Mouse (Mus musculus) ES-E14 (cell line): ENCODE measurements around the gene Lipf.

Experiments used
- CHD2 ChIP-seq: IDR thresholded peaks from 2 replicates; pipeline ENCODE4 v1.6.1; 2014; ENCODE audit warnings: mild to moderate bottlenecking, low read depth, low read length, inconsistent platforms
- HCFC1 ChIP-seq: IDR thresholded peaks from 2 replicates; pipeline ENCODE4 v1.6.1; 2012; ENCODE audit warnings: low read length, inconsistent platforms, borderline replicate concordance; ENCODE audit not compliant: insufficient read depth
- MAFK ChIP-seq: IDR thresholded peaks from 2 replicates; pipeline ENCODE4 v1.6.1; 2014; ENCODE audit warnings: mild to moderate bottlenecking, low read depth, low read length, inconsistent platforms; ENCODE audit not compliant: insufficient read depth
- ZC3H11A ChIP-seq: IDR thresholded peaks from 2 replicates; pipeline ENCODE4 v1.6.1; 2012; ENCODE audit warnings: low read depth, mild to moderate bottlenecking, inconsistent platforms, low read length, borderline replicate concordance

DNA sequence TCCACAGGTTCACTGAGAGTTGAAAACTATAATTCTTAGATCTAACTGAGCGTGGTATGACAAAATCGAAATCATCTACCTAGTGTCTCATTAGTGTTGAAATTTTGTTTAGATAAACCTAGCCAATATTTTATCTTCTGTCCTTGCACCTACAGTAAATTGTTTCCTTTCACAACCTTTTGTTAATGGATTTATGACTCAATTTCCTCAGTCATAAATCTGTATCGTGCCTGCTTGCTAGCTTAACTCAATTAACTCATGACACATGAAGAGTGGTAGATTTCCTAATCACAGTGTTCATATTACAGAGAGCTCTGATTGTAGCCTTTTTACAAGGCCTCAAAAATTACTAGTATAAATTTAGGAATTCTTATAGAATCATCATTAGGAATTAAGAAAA is 22.1 kb downstream of the Lipf start:
- TF ChIP-seq MAFK (no peak), CHD2 (no peak), HCFC1 (no peak), ZC3H11A (no peak)
